Comparison of ENCODE assay signal across 8 mouse cellular contexts in the genomic region with DNA sequence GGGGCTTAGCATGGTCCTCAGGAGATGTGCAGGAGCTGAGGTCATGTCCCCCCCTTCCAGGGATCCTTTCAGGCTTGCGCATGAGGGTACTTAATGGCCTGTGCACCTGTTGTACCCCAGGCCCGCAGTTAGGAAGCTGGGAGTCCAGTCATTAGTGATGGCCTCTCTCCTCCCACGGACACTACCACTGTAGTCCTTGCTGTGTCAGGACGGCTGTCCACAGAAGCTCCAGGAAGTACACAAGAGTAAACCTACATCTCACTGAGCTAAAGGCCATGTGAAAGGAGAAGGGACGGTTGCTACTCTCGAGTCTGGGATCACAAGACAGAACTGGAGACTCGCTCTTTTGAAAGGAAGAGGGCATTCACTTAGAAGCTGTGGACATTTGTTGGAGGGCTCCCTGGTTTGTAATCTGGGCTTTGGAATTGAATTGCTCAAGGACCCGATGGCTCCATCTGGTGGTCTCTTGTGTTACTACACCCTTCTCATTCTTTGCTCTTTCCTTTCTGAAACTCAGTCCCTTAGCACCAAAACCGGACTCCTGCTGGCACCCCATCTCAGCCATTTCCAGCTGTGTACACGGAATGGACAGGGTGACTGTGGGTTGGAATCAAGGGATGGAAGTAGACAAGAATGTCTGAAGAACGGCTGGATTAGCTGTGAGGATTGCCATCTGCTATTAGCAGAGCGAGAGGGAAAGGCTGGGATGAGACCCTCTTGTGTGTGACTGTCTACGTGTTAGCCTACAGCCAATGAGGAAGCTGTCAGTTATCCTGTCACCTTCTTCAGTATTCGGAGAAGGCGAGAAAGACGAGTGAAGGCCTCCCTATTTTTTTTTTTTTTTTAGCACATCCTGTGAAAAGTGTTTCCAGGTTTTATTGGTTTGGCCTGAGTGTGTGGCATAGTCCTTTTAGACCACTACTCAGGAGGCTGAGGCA. TPM values are rescaled to one million over a fixed set of nuclear protein-coding genes. Genes with fewer than 3 reads are reported as not detected.
DNase-seq lines count a peak whose midpoint lies in the region; ATAC-seq and TF ChIP-seq lines count a peak whose summit lies in the region.

No protein-coding gene starts in this region.

- no peak overlapping the region for H3K9ac ChIP-seq in forebrain, embryonic 12.5 days
- no peak overlapping the region for H3K9ac ChIP-seq in liver, embryonic 15.5 days

- no peaks in the 10 kb centered on the region for H3K4me1 ChIP-seq in forebrain, embryonic 12.5 days
- H3K4me1 ChIP-seq in liver, embryonic 15.5 days (replicated peaks), result no peaks in the 10 kb centered on the region

- no peaks in the 10 kb centered on the region for H3K9me3 ChIP-seq in forebrain, embryonic 12.5 days
- no peaks in the 10 kb centered on the region for H3K9me3 ChIP-seq in liver, embryonic 15.5 days (replicated peaks)

- ATAC-seq in forebrain, embryonic 12.5 days (ENCODE audit: low FRiP score), result peak; percentile 53; the same call in 1 of the 2 replicates
- ATAC-seq in liver, embryonic 15.5 days (ENCODE audit: insufficient read depth), result 0 out of 2 replicates have a peak, but pooled peaks have one; percentile 28

- no peak overlapping the region for H3K27ac ChIP-seq in forebrain, embryonic 12.5 days
- no peak overlapping the region for H3K27ac ChIP-seq in liver, embryonic 15.5 days (replicated peaks)

- intact Hi-C loops in heart, postnatal 10 days (cut with DNase I), result loop anchor here (1.0 to 5.0 kb wide), 2 partner anchors 47 to 59 kb away; no protein-coding TSS in a partner anchor

- WGBS in forebrain, embryonic 12.5 days, result 46% methylated on average over 16 of the region's 16 CpGs
- WGBS in liver, embryonic 15.5 days (ENCODE audit: insufficient replicate concordance), result 30% methylated on average over 16 of the region's 16 CpGs

- no peaks in the 10 kb centered on the region for H3K27me3 ChIP-seq in forebrain, embryonic 12.5 days
- no peaks in the 10 kb centered on the region for H3K27me3 ChIP-seq in liver, embryonic 15.5 days

- no peaks in the 10 kb centered on the region for H3K36me3 ChIP-seq in forebrain, embryonic 12.5 days (replicated peaks)
- peaks cover 5% of the 10 kb centered on the region; the same call in 1 of the 2 replicates for H3K36me3 ChIP-seq in liver, embryonic 15.5 days (replicated peaks)

- no peak overlapping the region for H3K4me3 ChIP-seq in forebrain, embryonic 12.5 days (replicated peaks)
- no peak overlapping the region for H3K4me3 ChIP-seq in liver, embryonic 15.5 days (replicated peaks)

- no peak overlapping the region for H3K4me2 ChIP-seq in forebrain, embryonic 12.5 days
- H3K4me2 ChIP-seq in liver, embryonic 15.5 days, result no peak overlapping the region

- TF ChIP-seq CTCF in brain, embryonic 14.5 days (IDR thresholded peaks at IDR 0.05; ENCODE audit: borderline replicate concordance, extremely low read depth, insufficient read depth, insufficient read length), result peak; percentile 80; the same call in 1 of the 2 replicates

- no peak for TF ChIP-seq POLR2A in brain, embryonic 14.5 days (IDR thresholded peaks at IDR 0.05; ENCODE audit: borderline replicate concordance, extremely low read depth, insufficient read depth, insufficient read length, poor library complexity, severe bottlenecking)

- peak; percentile 33 for DNase-seq in ES-CJ7 (ENCODE audit: low read depth, low spot score)
- peak; percentile 83 for DNase-seq in brain, embryonic 14.5 days (ENCODE audit: low read depth)
- DNase-seq in heart, postnatal 10 days, result peak; percentile 89 to 92
- peak; percentile 76 to 81 for DNase-seq in kidney, postnatal 4 days
- peak; percentile 80 for DNase-seq in ovary, postnatal 14 days (ENCODE audit: low spot score)
- peak; percentile 37 to 73 for DNase-seq in thymus, postnatal 10 days (ENCODE audit: low spot score in 2 of 2)

RNA-seq across cellular contexts. Expression of a gene that starts 1.4 kb away (rescaled TPM):
- 0.08 and 0.21 TPM in 2 replicates for polyA plus RNA-seq in brain, embryonic 14.5 days (2012; rRNA removed)
- not detected in 2 replicates for polyA plus RNA-seq in forebrain, embryonic 12.5 days (2016; fragmentation: Nextera tagmentation; extraction: Ambion mirVana)
- not detected for total RNA-seq in heart, postnatal 10 days (2021)
- polyA plus RNA-seq in liver, embryonic 15.5 days (2015; fragmentation: Nextera tagmentation; extraction: Ambion mirVana), result 0.28 and 0.74 TPM in 2 replicates

RNA-seq across cellular contexts. Expression of a gene that starts 3.0 kb away (rescaled TPM):
- polyA plus RNA-seq in brain, embryonic 14.5 days (2012; rRNA removed), result 0.14 TPM in 1 of 2 replicates, not detected in the other
- polyA plus RNA-seq in forebrain, embryonic 12.5 days (2016; fragmentation: Nextera tagmentation; extraction: Ambion mirVana), result not detected in 2 replicates
- not detected for total RNA-seq in heart, postnatal 10 days (2021)
- polyA plus RNA-seq in liver, embryonic 15.5 days (2015; fragmentation: Nextera tagmentation; extraction: Ambion mirVana), result not detected in 2 replicates

RNA-seq across cellular contexts. Expression of a gene that starts 21.1 kb away (rescaled TPM):
- 17.3 and 23.0 TPM in 2 replicates for polyA plus RNA-seq in brain, embryonic 14.5 days (2012; rRNA removed)
- polyA plus RNA-seq in forebrain, embryonic 12.5 days (2016; fragmentation: Nextera tagmentation; extraction: Ambion mirVana), result 18.6 and 22.9 TPM in 2 replicates
- total RNA-seq in heart, postnatal 10 days (2021), result 10 to 100 TPM; 37.4 to 45.4 TPM
- 162 and 172 TPM in 2 replicates for polyA plus RNA-seq in liver, embryonic 15.5 days (2015; fragmentation: Nextera tagmentation; extraction: Ambion mirVana)

RNA-seq across cellular contexts. Expression of a gene that starts 45.0 kb away (rescaled TPM):
- polyA plus RNA-seq in brain, embryonic 14.5 days (2012; rRNA removed), result 8.8 and 11.5 TPM in 2 replicates
- 6.2 and 7.2 TPM in 2 replicates for polyA plus RNA-seq in forebrain, embryonic 12.5 days (2016; fragmentation: Nextera tagmentation; extraction: Ambion mirVana)
- 100 to 1,000 TPM; 312 to 380 TPM for total RNA-seq in heart, postnatal 10 days (2021)
- polyA plus RNA-seq in liver, embryonic 15.5 days (2015; fragmentation: Nextera tagmentation; extraction: Ambion mirVana), result 3.3 and 6.3 TPM in 2 replicates

Comparison
In these comparisons a context has a peak if more than half of its experiments do, and no peak if none do; other contexts are left out.
1. DNase-seq: peak in every context shown above with its lines; median percentile 90 in heart, postnatal 10 days; 83 in brain, embryonic 14.5 days; 80 in ovary, postnatal 14 days; 78 in kidney, postnatal 4 days; 55 in thymus, postnatal 10 days; 33 in ES-CJ7.